Mouse (Mus musculus) heart, adult 2 months (tissue): ENCODE results near the gene Lrrc25.

ENCODE experiments used
- CTCF ChIP-seq: fragments of 200-600 bp; IDR thresholded peaks from 2 replicates; pipeline ENCODE4 v1.8.1; 2022; ENCODE audit warnings: antibody characterized with exemption, mild to moderate bottlenecking, moderate library complexity
- POLR2A ChIP-seq: fragments of 200-500 bp; IDR thresholded peaks from 2 replicates; pipeline ENCODE4 v1.6.1; 2011; ENCODE audit warnings: mild to moderate bottlenecking, low read depth, low read length, control low read depth; ENCODE audit not compliant: insufficient read depth

GRCm38 (mm10) chr8:70649324-70649723, 33.4 kb downstream of the Lrrc25 start:
- no peak for TF ChIP-seq CTCF
- TF ChIP-seq POLR2A = peak; percentile 55
